ENCODE assay signal across 25 mouse cellular contexts in the genomic region with DNA sequence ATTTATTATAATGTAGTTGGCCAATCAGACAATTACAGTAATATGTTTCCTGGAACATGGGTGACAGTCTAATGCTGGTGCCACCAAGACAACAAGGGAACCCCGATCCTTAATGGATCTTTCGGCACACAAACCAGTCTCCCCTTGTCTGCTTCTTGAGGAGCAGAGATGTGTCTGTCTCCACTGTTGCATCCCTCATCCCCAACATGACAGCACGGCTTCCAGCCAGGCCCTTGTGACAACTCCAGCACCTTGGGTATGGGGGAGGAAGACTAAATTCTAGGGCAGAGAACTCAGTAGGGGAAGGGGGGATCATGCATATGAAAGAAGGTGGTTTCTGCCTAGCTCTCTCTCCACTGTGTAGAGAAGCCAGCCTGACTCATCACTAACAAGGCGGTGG.
DNase-seq lines count a peak whose midpoint lies in the region; ATAC-seq and TF ChIP-seq lines count a peak whose summit lies in the region.
"Had no signal": no experiment of that assay in that cellular context is flagged by ENCODE, and none has a peak within 500 bp of the region (broad histone marks: within the 10 kb centered on the region; RNA-seq: fewer than 3 reads in every experiment).

No protein-coding gene starts in this region.

- H3K27ac ChIP-seq in midbrain, embryonic 11.5 days (ENCODE audit: low read depth, low read length) = no peak overlapping the region
- H3K27ac ChIP-seq in midbrain, postnatal 0 days (ENCODE audit: low read depth, low read length) = no peak overlapping the region
- H3K27ac ChIP-seq: embryonic facial prominence, embryonic 10.5 days; embryonic facial prominence, embryonic 12.5 days; forebrain, embryonic 13.5 days; forebrain, embryonic 15.5 days had no signal

- no peak for TF ChIP-seq CTCF in midbrain, postnatal 0 days (IDR thresholded peaks at IDR 0.05)

- intact Hi-C loops in left cerebral cortex, postnatal 36 days (cut with DNase I) = no loop called here

- no peak overlapping the region for H3K4me3 ChIP-seq in midbrain, embryonic 11.5 days (ENCODE audit: low read depth, low read length)
- H3K4me3 ChIP-seq in midbrain, postnatal 0 days (ENCODE audit: low read depth, low read length) = no peak overlapping the region
- H3K4me3 ChIP-seq: embryonic facial prominence, embryonic 10.5 days; embryonic facial prominence, embryonic 12.5 days; forebrain, embryonic 13.5 days; forebrain, embryonic 15.5 days had no signal

- no peaks in the 10 kb centered on the region for H3K27me3 ChIP-seq in midbrain, embryonic 11.5 days (ENCODE audit: control insufficient read depth, insufficient read depth, low read length)
- no peaks in the 10 kb centered on the region for H3K27me3 ChIP-seq in midbrain, postnatal 0 days (ENCODE audit: insufficient read depth, low read length)
- H3K27me3 ChIP-seq: CH12.LX; embryonic facial prominence, embryonic 12.5 days; forebrain, embryonic 13.5 days; forebrain, embryonic 15.5 days; Patski had no signal

- WGBS in midbrain, embryonic 11.5 days = 90% methylated on average over 4 of the region's 4 CpGs
- WGBS in midbrain, postnatal 0 days = 92% methylated on average over 4 of the region's 4 CpGs

- no peak overlapping the region for H3K4me2 ChIP-seq in midbrain, embryonic 11.5 days
- no peak overlapping the region for H3K4me2 ChIP-seq in midbrain, postnatal 0 days (ENCODE audit: low read depth, low read length, poor library complexity, severe bottlenecking)
- H3K4me2 ChIP-seq: embryonic facial prominence, embryonic 12.5 days; forebrain, embryonic 13.5 days; forebrain, embryonic 15.5 days had no signal

- no peaks in the 10 kb centered on the region for H3K4me1 ChIP-seq in midbrain, embryonic 11.5 days (ENCODE audit: control insufficient read depth, insufficient read depth, low read length)
- no peaks in the 10 kb centered on the region for H3K4me1 ChIP-seq in midbrain, postnatal 0 days (ENCODE audit: insufficient read depth, low read length)
- H3K4me1 ChIP-seq: embryonic facial prominence, embryonic 10.5 days; embryonic facial prominence, embryonic 12.5 days; forebrain, embryonic 13.5 days; forebrain, embryonic 15.5 days had no signal

- H3K9ac ChIP-seq in midbrain, embryonic 11.5 days (ENCODE audit: low read length) = no peak overlapping the region
- H3K9ac ChIP-seq in midbrain, postnatal 0 days (replicated peaks; ENCODE audit: low read length, poor library complexity, severe bottlenecking) = no peak overlapping the region
- H3K9ac ChIP-seq: embryonic facial prominence, embryonic 12.5 days; forebrain, embryonic 13.5 days; forebrain, embryonic 15.5 days; forebrain, postnatal 0 days had no signal

- peak; percentile 51 for DNase-seq in heart, adult 11 months
- no peak for DNase-seq in heart, adult 18-20 months
- DNase-seq in midbrain, embryonic 11.5 days (ENCODE audit: low spot score, missing footprints) = peak; percentile 57
- DNase-seq in midbrain, postnatal 0 days (ENCODE audit: low spot score) = no peak
- DNase-seq in left cerebral cortex, postnatal 36 days (ENCODE audit: low spot score in 2 of 2) = no peak
- DNase-seq: adrenal gland, adult 2 months; adrenal gland, postnatal 10 days; adrenal gland, postnatal 25 days; B cell, adult 2 months; cerebellum, adult 11 months; cerebellum, adult 18-20 months; cerebellum, adult 8-10 months; cerebellum, adult 9-11 months; cerebellum, postnatal 14 days; cerebellum, postnatal 36 days; forebrain, postnatal 0 days had no signal

- H3K9me3 ChIP-seq in midbrain, embryonic 11.5 days (ENCODE audit: control insufficient read depth, low read length) = no peaks in the 10 kb centered on the region
- H3K9me3 ChIP-seq in midbrain, postnatal 0 days (ENCODE audit: low read length) = no peaks in the 10 kb centered on the region
- H3K9me3 ChIP-seq: embryonic facial prominence, embryonic 10.5 days; embryonic facial prominence, embryonic 12.5 days; forebrain, embryonic 13.5 days; forebrain, embryonic 15.5 days had no signal

- H3K36me3 ChIP-seq in midbrain, embryonic 11.5 days (ENCODE audit: control insufficient read depth, insufficient read depth, low read length) = no peaks in the 10 kb centered on the region
- H3K36me3 ChIP-seq in midbrain, postnatal 0 days (ENCODE audit: insufficient read depth, low read length) = no peaks in the 10 kb centered on the region
- H3K36me3 ChIP-seq: embryonic facial prominence, embryonic 10.5 days; embryonic facial prominence, embryonic 12.5 days; forebrain, embryonic 15.5 days; G1E had no signal

- ATAC-seq in midbrain, embryonic 11.5 days (ENCODE audit: low FRiP score) = no peak
- ATAC-seq in midbrain, postnatal 0 days (ENCODE audit: low FRiP score) = no peak
- ATAC-seq: activated CD4-positive, CD25-positive, alpha-beta regulatory T cell, adult 4 months; CD4-positive, CD25-positive, alpha-beta regulatory T cell, adult 4 months; forebrain, embryonic 13.5 days; forebrain, embryonic 15.5 days; forebrain, postnatal 0 days; Patski had no signal

Comparison
In these comparisons a context has a peak if more than half of its experiments do, and no peak if none do; other contexts are left out.
1. DNase-seq: peak in heart, adult 11 months (single experiment) and midbrain, embryonic 11.5 days (single experiment); none in heart, adult 18-20 months (0 of 2), midbrain, postnatal 0 days (single experiment) and left cerebral cortex, postnatal 36 days (0 of 2).